Mouse (Mus musculus) macrophage (primary cell): ENCODE results near the gene Trim58. TPM values are rescaled to one million over a fixed set of nuclear protein-coding genes. Genes with fewer than 3 reads are reported as not detected.

Source experiments
- H3K27ac ChIP-seq: fragments of 350-480 bp; formaldehyde crosslinking; 2 replicates; pipeline ENCODE4 v1.9.0; 2021
- H3K36me3 ChIP-seq: fragments of 350-480 bp; formaldehyde crosslinking; 2 replicates; pipeline ENCODE4 v1.9.0; 2021; ENCODE audit errors: inconsistent target
- H3K4me3 ChIP-seq: fragments of 350-480 bp; formaldehyde crosslinking; 2 replicates; pipeline ENCODE4 v1.9.0; 2021; ENCODE audit errors: inconsistent target
- H3K79me2 ChIP-seq: fragments of 350-480 bp; formaldehyde crosslinking; 2 replicates; pipeline ENCODE4 v1.9.0; 2021; ENCODE audit errors: inconsistent target
- WGBS: methylation state at CpG from one replicate; pipeline ENCODE4 v1.1.7; 2026; ENCODE audit warnings: inconsistent platforms; ENCODE audit not compliant: missing documents; 5-methylcytosine and 5-hydroxymethylcytosine counted together
- polyA plus RNA-seq: library from polyadenylated mRNA; stranded (reverse); fragments of 250-400 nt; gene quantifications from 3 replicates; pipeline ENCODE4 v1.2.4, GENCODE M21; 2018; ENCODE audit warnings: inconsistent platforms
- total RNA-seq, 78 experiments: library from RNA; depleted of rRNA; stranded (reverse); fragments of 250-400 nt; gene quantifications; 1 replicate in 9 of 78; 2 replicates in 24 of 78; 3 replicates in 43 of 78; 4 replicates in 2 of 78; pipeline ENCODE4 v1.2.4; 2018; ENCODE audit warnings: inconsistent platforms in 56 of 78

The Trim58 gene
- 1 to 10 TPM in 1 of 26 experiments, under 1 TPM in 1, not detected in 24; 0.54 to 2.3 TPM for total RNA-seq (2018; cell fraction: chromatin; rRNA removed)
- under 1 TPM in 3 of 26 experiments, not detected in 23; 0.08 to 0.76 (median 0.14) TPM for total RNA-seq (2018; cell fraction: cytosol; rRNA removed)
- 1 to 10 TPM in 1 of 26 experiments, under 1 TPM in 1, not detected in 24; 0.52 to 2.2 TPM for total RNA-seq (2018; cell fraction: nucleus; rRNA removed)
- polyA plus RNA-seq: not detected in 3 replicates

- Histone ChIP-seq H3K36me3 (no peaks in the 10 kb centered on the region), H3K27ac (no peak within 1 kb of the TSS), H3K79me2 (no peaks in the 10 kb centered on the region), H3K4me3 (no peak within 1 kb of the TSS)
- WGBS: 3% methylated on average over 34 of the region's 34 CpGs
Observed at GRCm38 (mm10) chr11:58640272-58640867, at the start of gene Trim58. TSS of gene Trim58 (plus strand) at chr11:58640465.

- no peaks in the 10 kb centered on the region for H3K79me2 ChIP-seq
- H3K36me3 ChIP-seq: no peaks in the 10 kb centered on the region
- 86% methylated on average over 6 of the region's 6 CpGs for WGBS
- no peak within 1 kb of the TSS for H3K27ac ChIP-seq
- no peak within 1 kb of the TSS for H3K4me3 ChIP-seq
Observed at GRCm38 (mm10) chr11:58594814-58595213, 45.5 kb upstream of the Trim58 start, which contains the start of gene Olfr324. TSS of gene Olfr324 (plus strand) at chr11:58595114.

- no peaks in the 10 kb centered on the region for H3K79me2 ChIP-seq
- WGBS: 87% methylated on average over 13 of the region's 13 CpGs
- no peaks in the 10 kb centered on the region for H3K36me3 ChIP-seq
- H3K27ac ChIP-seq: no peak overlapping the region
- H3K4me3 ChIP-seq: no peak overlapping the region
Observed at GRCm38 (mm10) chr11:58597837-58598236, 42.4 kb upstream of the Trim58 start.

- no peak overlapping the region for H3K4me3 ChIP-seq
- H3K79me2 ChIP-seq: no peaks in the 10 kb centered on the region
- no peaks in the 10 kb centered on the region for H3K36me3 ChIP-seq
- no peak overlapping the region for H3K27ac ChIP-seq
Observed at GRCm38 (mm10) chr11:58602062-58602461, 38.2 kb upstream of the Trim58 start.

GRCm38 (mm10) chr11:58602800-58603560 is 37.3 kb upstream of the Trim58 start:
- no peak overlapping the region for H3K4me3 ChIP-seq
- no peaks in the 10 kb centered on the region for H3K36me3 ChIP-seq
- H3K27ac ChIP-seq: no peak overlapping the region
- H3K79me2 ChIP-seq: no peaks in the 10 kb centered on the region
- WGBS: 87% methylated on average over 6 of the region's 6 CpGs

GRCm38 (mm10) chr11:58604688-58605087 is 35.6 kb upstream of the Trim58 start:
- no peaks in the 10 kb centered on the region for H3K36me3 ChIP-seq
- no peak overlapping the region for H3K27ac ChIP-seq
- WGBS: 24% methylated on average over 2 of the region's 2 CpGs
- no peak overlapping the region for H3K4me3 ChIP-seq
- H3K79me2 ChIP-seq: no peaks in the 10 kb centered on the region

GRCm38 (mm10) chr11:58605228-58605627 is 35.0 kb upstream of the Trim58 start:
- WGBS: 93% methylated on average over 3 of the region's 3 CpGs
- no peaks in the 10 kb centered on the region for H3K36me3 ChIP-seq
- no peaks in the 10 kb centered on the region for H3K79me2 ChIP-seq
- H3K4me3 ChIP-seq: no peak overlapping the region
- H3K27ac ChIP-seq: no peak overlapping the region

GRCm38 (mm10) chr11:58606177-58606919 is 33.9 kb upstream of the Trim58 start:
- H3K36me3 ChIP-seq: no peaks in the 10 kb centered on the region
- no peak overlapping the region for H3K4me3 ChIP-seq
- WGBS: 90% methylated on average over 12 of the region's 12 CpGs
- H3K79me2 ChIP-seq: no peaks in the 10 kb centered on the region
- H3K27ac ChIP-seq: no peak overlapping the region

GRCm38 (mm10) chr11:58607030-58607429 is 33.2 kb upstream of the Trim58 start:
- 84% methylated on average over 6 of the region's 6 CpGs for WGBS
- Histone ChIP-seq H3K4me3 (no peak overlapping the region), H3K36me3 (no peaks in the 10 kb centered on the region), H3K79me2 (no peaks in the 10 kb centered on the region), H3K27ac (no peak overlapping the region)

- no peak overlapping the region for H3K4me3 ChIP-seq
- H3K79me2 ChIP-seq: no peaks in the 10 kb centered on the region
- no peaks in the 10 kb centered on the region for H3K36me3 ChIP-seq
- 71% methylated on average over 3 of the region's 3 CpGs for WGBS
- no peak overlapping the region for H3K27ac ChIP-seq
Observed at GRCm38 (mm10) chr11:58613359-58613758, 26.9 kb upstream of the Trim58 start.

- no peak overlapping the region for H3K27ac ChIP-seq
- H3K4me3 ChIP-seq: no peak overlapping the region
- no peaks in the 10 kb centered on the region for H3K79me2 ChIP-seq
- no peaks in the 10 kb centered on the region for H3K36me3 ChIP-seq
Observed at GRCm38 (mm10) chr11:58614526-58614925, 25.7 kb upstream of the Trim58 start.

GRCm38 (mm10) chr11:58615975-58616374 is 24.3 kb upstream of the Trim58 start, which contains the start of gene 2210407C18Rik:
TSS of gene 2210407C18Rik (minus strand) at chr11:58616075.
- H3K4me3 ChIP-seq: no peak within 1 kb of the TSS
- H3K27ac ChIP-seq: no peak within 1 kb of the TSS
- H3K79me2 ChIP-seq: no peaks in the 10 kb centered on the region
- H3K36me3 ChIP-seq: no peaks in the 10 kb centered on the region
- 88% methylated on average over 4 of the region's 4 CpGs for WGBS

GRCm38 (mm10) chr11:58618369-58618768 is 21.9 kb upstream of the Trim58 start:
- Histone ChIP-seq H3K79me2 (no peaks in the 10 kb centered on the region), H3K36me3 (no peaks in the 10 kb centered on the region), H3K4me3 (no peak overlapping the region), H3K27ac (no peak overlapping the region)
- 79% methylated on average over 3 of the region's 3 CpGs for WGBS

GRCm38 (mm10) chr11:58618793-58619192 is 21.5 kb upstream of the Trim58 start:
- Histone ChIP-seq H3K27ac (no peak overlapping the region), H3K79me2 (no peaks in the 10 kb centered on the region), H3K36me3 (no peaks in the 10 kb centered on the region), H3K4me3 (no peak overlapping the region)
- 79% methylated on average over 6 of the region's 6 CpGs for WGBS
